Mouse (Mus musculus) myocyte (in vitro differentiated cells): Measurements from ENCODE around the gene Hsdl2. TPM values are rescaled to one million over a fixed set of nuclear protein-coding genes. Genes with fewer than 3 reads are reported as not detected.

Experiments used
- H3K27me3 ChIP-seq: one replicate; pipeline ENCODE4 v1.6.1; 2011; ENCODE audit not compliant: control insufficient read depth, insufficient read depth, insufficient read length
- H3K36me3 ChIP-seq: one replicate; pipeline ENCODE4 v1.6.1; 2011; ENCODE audit not compliant: control insufficient read depth, insufficient read depth
- H3K4me2 ChIP-seq: one replicate; pipeline ENCODE4 v1.6.1; 2011; ENCODE audit warnings: low read depth, control low read depth
- H3K4me3 ChIP-seq: one replicate; pipeline ENCODE4 v1.5.1; 2011; ENCODE audit warnings: mild to moderate bottlenecking, control low read depth, moderate library complexity
- H3K79me2 ChIP-seq: one replicate; pipeline ENCODE4 v1.6.1; 2011; ENCODE audit not compliant: control insufficient read depth, insufficient read depth
- H3ac ChIP-seq: one replicate; pipeline ENCODE4 v1.6.1; 2011; ENCODE audit not compliant: control insufficient read depth, insufficient read length
- CEBPB ChIP-seq: IDR thresholded peaks from 2 replicates; pipeline ENCODE4 v1.6.1; 2011; ENCODE audit warnings: mild to moderate bottlenecking, moderate library complexity; ENCODE audit not compliant: poor library complexity, insufficient read depth, severe bottlenecking
- E2F4 ChIP-seq: IDR thresholded peaks from one replicate; pipeline ENCODE4 v1.6.1; 2011; ENCODE audit warnings: mild to moderate bottlenecking, control low read depth, moderate library complexity; ENCODE audit not compliant: insufficient read depth
- MAX ChIP-seq: IDR thresholded peaks from one replicate; pipeline ENCODE4 v1.6.1; 2011; ENCODE audit warnings: low read depth, mild to moderate bottlenecking, control low read depth
- MYOD1 ChIP-seq, 3 experiments: IDR thresholded peaks; one replicate each; pipeline ENCODE4 v1.6.1; 2011; ENCODE audit warnings: control low read depth in 2 of 3, low read depth in 2 of 3, mild to moderate bottlenecking in 2 of 3, moderate library complexity in 1 of 3; ENCODE audit not compliant: insufficient read length in 2 of 3, control insufficient read depth in 1 of 3
- MYOG ChIP-seq, 3 experiments: IDR thresholded peaks; one replicate each; pipeline ENCODE4 v1.6.1; 2011; ENCODE audit warnings: control low read depth in 2 of 3, low read depth in 2 of 3, mild to moderate bottlenecking in 2 of 3; ENCODE audit not compliant: insufficient read length in 2 of 3, control insufficient read depth in 1 of 3, insufficient read depth in 1 of 3
- POLR2A ChIP-seq: IDR thresholded peaks from one replicate; pipeline ENCODE4 v1.6.1; 2011; ENCODE audit warnings: low read depth, mild to moderate bottlenecking, control low read depth, moderate library complexity; ENCODE audit not compliant: insufficient read length
- POLR2AphosphoS2 ChIP-seq: IDR thresholded peaks from one replicate; pipeline ENCODE4 v1.6.1; 2011; ENCODE audit warnings: low read depth, control low read depth; ENCODE audit not compliant: insufficient read length
- REST ChIP-seq: IDR thresholded peaks from one replicate; pipeline ENCODE4 v1.6.1; 2011; ENCODE audit warnings: mild to moderate bottlenecking, control low read depth, moderate library complexity; ENCODE audit not compliant: insufficient read depth, insufficient read length
- SRF ChIP-seq: IDR thresholded peaks from one replicate; pipeline ENCODE4 v1.6.1; 2011; ENCODE audit warnings: low read depth; ENCODE audit not compliant: control insufficient read depth, insufficient read length
- TCF12 ChIP-seq: IDR thresholded peaks from one replicate; pipeline ENCODE4 v1.6.1; 2011; ENCODE audit warnings: mild to moderate bottlenecking, control low read depth; ENCODE audit not compliant: poor library complexity, insufficient read depth, severe bottlenecking
- TCF3 ChIP-seq: IDR thresholded peaks from one replicate; pipeline ENCODE4 v1.6.1; 2011; ENCODE audit warnings: low read depth, control low read depth; ENCODE audit not compliant: insufficient read length
- USF1 ChIP-seq: IDR thresholded peaks from one replicate; pipeline ENCODE4 v1.6.1; 2011; ENCODE audit warnings: low read depth, mild to moderate bottlenecking, control low read depth, moderate library complexity
- polyA plus RNA-seq: library from polyadenylated mRNA; unstranded; fragments of >200 nt; fragmentation: generic; extraction: Trizol; gene quantifications from one replicate; pipeline ENCODE4 v1.2.1, GENCODE M21; 2012; ENCODE audit warnings: missing spikeins

Hsdl2 gene
- polyA plus RNA-seq, 1 experiment = 9.5 TPM

- H3K4me3 ChIP-seq = no peak overlapping the region
- no peaks in the 10 kb centered on the region for H3K27me3 ChIP-seq
- TF ChIP-seq MAX (no peak), POLR2AphosphoS2 (no peak), MYOD1 (IDR thresholded peaks at IDR 0.05; ENCODE audit: control insufficient read depth in 1 of 3, insufficient read length in 2 of 3, low read depth in 2 of 3) (no peak), USF1 (no peak), CEBPB (no peak), POLR2A (no peak), REST (no peak), SRF (no peak)
- H3ac ChIP-seq = no peak overlapping the region
- H3K36me3 ChIP-seq = no peaks in the 10 kb centered on the region
- no peak overlapping the region for H3K4me2 ChIP-seq
- peaks cover 89% of the 10 kb centered on the region for H3K79me2 ChIP-seq
Observed at GRCm38 (mm10) chr4:59544654-59545053, 36.7 kb upstream of the Hsdl2 start.

DNA sequence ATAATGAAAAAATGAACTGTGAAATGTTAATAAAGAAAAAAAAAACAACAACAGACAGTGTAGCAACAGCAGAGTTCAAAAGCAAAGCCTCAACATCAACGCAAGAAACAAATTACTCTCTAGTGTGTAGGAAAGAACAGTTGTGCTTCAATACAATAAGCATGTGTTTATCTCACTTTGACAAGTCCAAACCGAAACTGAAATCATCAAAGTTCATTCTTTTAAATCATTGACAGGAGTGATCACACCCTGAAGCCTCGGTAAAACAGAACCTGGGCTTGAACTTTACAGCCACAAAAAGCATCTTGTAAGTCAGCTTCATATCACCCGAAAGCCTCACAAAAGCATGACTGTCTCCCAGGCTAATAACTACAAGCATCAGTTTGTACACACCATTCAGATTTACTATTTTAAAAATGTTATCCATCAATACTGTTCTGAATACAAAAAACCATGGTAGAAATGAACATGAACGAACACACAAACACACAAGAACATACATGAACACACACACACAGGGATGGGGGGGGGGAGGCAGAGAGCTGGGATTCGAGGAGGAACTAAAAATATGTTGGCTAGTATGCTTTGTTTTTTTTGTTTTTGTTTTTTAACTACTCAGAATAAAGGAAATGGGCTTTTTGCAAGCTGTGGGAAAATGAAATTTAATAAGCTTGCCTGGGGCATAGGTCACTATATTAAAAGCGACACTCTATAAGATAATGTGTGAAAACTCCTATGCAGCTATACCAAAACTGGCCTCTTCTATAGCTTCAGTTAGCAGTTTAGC lies 34.9 kb upstream of the Hsdl2 start:
- no peaks in the 10 kb centered on the region for H3K36me3 ChIP-seq
- peak overlapping the region; percentile 64 for H3K4me3 ChIP-seq
- peak overlapping the region; percentile 94 for H3K4me2 ChIP-seq
- TF ChIP-seq MYOG (IDR thresholded peaks at IDR 0.05; ENCODE audit: control insufficient read depth in 1 of 3, insufficient read depth in 1 of 3, insufficient read length in 2 of 3, low read depth in 2 of 3) (no peak), POLR2A (no peak), POLR2AphosphoS2 (no peak), USF1 (no peak), E2F4 (no peak), SRF (no peak)
- no peaks in the 10 kb centered on the region for H3K27me3 ChIP-seq
- H3K79me2 ChIP-seq = peaks cover 71% of the 10 kb centered on the region
- no peak overlapping the region for H3ac ChIP-seq

GRCm38 (mm10) chr4:59547136-59547889 lies 34.0 kb upstream of the Hsdl2 start:
- no peak for TF ChIP-seq SRF
- TF ChIP-seq TCF3 = no peak
- TF ChIP-seq MYOG (IDR thresholded peaks at IDR 0.05; ENCODE audit: control insufficient read depth in 1 of 3, insufficient read depth in 1 of 3, insufficient read length in 2 of 3, low read depth in 2 of 3) = no peak
- TF ChIP-seq MYOD1 (IDR thresholded peaks at IDR 0.05; ENCODE audit: control insufficient read depth in 1 of 3, insufficient read length in 2 of 3, low read depth in 2 of 3) = no peak
- TF ChIP-seq POLR2AphosphoS2 = no peak
- TF ChIP-seq POLR2A = no peak
- no peak for TF ChIP-seq CEBPB
- TF ChIP-seq USF1 = no peak
- no peak for TF ChIP-seq MAX
- no peak for TF ChIP-seq TCF12
- no peak for TF ChIP-seq E2F4
- TF ChIP-seq REST = no peak
- Histone ChIP-seq H3K36me3 (no peaks in the 10 kb centered on the region), H3K4me3 (peak overlapping the region; percentile 64), H3K79me2 (peaks cover 62% of the 10 kb centered on the region), H3ac (no peak overlapping the region), H3K27me3 (no peaks in the 10 kb centered on the region), H3K4me2 (peak overlapping the region; percentile 94)

DNA sequence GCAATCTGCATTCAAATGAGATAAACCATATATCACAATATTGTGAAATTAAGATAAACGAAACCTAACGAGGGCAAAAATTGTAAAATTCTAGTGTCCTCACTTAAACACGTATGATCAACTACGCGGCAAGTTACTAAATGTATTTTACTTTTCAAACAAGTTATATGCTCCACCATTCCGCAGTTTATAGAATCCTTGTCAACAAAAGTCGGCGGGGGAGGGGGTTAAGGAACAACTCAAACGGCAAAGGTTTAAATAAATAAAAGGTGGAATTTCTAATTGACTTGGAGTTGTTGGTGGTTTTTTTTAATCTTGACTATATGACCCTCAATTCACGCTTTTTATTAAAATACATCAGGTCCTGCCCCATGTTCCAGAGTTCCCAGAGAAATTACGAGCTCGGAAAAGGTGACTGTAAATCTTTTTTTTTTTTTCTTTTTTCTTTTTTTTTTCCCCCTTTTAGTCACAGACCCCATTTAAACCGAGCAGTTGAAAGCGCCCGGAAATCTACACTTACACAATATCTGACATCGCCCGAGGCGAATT lies 33.3 kb upstream of the Hsdl2 start:
- H3K4me3 ChIP-seq = peak overlapping the region; percentile 64
- no peaks in the 10 kb centered on the region for H3K36me3 ChIP-seq
- no peak for TF ChIP-seq MYOG (IDR thresholded peaks at IDR 0.05; ENCODE audit: control insufficient read depth in 1 of 3, insufficient read depth in 1 of 3, insufficient read length in 2 of 3, low read depth in 2 of 3)
- no peak for TF ChIP-seq MAX
- TF ChIP-seq TCF12 = no peak
- no peak for TF ChIP-seq CEBPB
- TF ChIP-seq SRF = no peak
- TF ChIP-seq MYOD1 (IDR thresholded peaks at IDR 0.05; ENCODE audit: control insufficient read depth in 1 of 3, insufficient read length in 2 of 3, low read depth in 2 of 3) = no peak
- no peak for TF ChIP-seq USF1
- TF ChIP-seq E2F4 = no peak
- no peak for TF ChIP-seq TCF3
- no peak for TF ChIP-seq REST
- TF ChIP-seq POLR2AphosphoS2 = no peak
- no peak for TF ChIP-seq POLR2A
- H3K79me2 ChIP-seq = peaks cover 55% of the 10 kb centered on the region
- H3K27me3 ChIP-seq = no peaks in the 10 kb centered on the region
- H3K4me2 ChIP-seq = peak overlapping the region; percentile 94
- peak overlapping the region; percentile 88 for H3ac ChIP-seq
